Mouse (Mus musculus) intestine, embryonic 14.5 days (tissue): ENCODE results near the gene Diaph2. TPM values are rescaled to one million over a fixed set of nuclear protein-coding genes. Genes with fewer than 3 reads are reported as not detected.

Experiments used
- ATAC-seq: fragments of 200-750 bp; cut with Nextera tagmentation; replicated peaks from 2 replicates; pipeline ENCODE4 v1.8.0; 2017; ENCODE audit warnings: low read depth, moderate number of reproducible peaks, moderate TSS enrichment, moderate library complexity; ENCODE audit not compliant: low FRiP score, low TSS enrichment
- DNase-seq: peaks from one replicate; pipeline ENCODE4 v3.0.0-alpha.2; 2018; ENCODE audit warnings: low spot score
- H3K27ac ChIP-seq: fragments of 300-500 bp; sonication (generic); 2 replicates; pipeline ENCODE4 v1.5.1; 2014; ENCODE audit warnings: low read depth, mild to moderate bottlenecking, control low read depth
- H3K27me3 ChIP-seq: fragments of 300-500 bp; sonication (generic); replicated peaks from 2 replicates; pipeline ENCODE4 v1.6.1; 2014; ENCODE audit warnings: low read length, control low read depth; ENCODE audit not compliant: control insufficient read depth, insufficient read depth
- H3K36me3 ChIP-seq: fragments of 300-500 bp; sonication (generic); 2 replicates; pipeline ENCODE4 v1.6.1; 2014; ENCODE audit warnings: low read length, control low read depth; ENCODE audit not compliant: control insufficient read depth, insufficient read depth
- H3K4me1 ChIP-seq: fragments of 300-500 bp; sonication (generic); replicated peaks from 2 replicates; pipeline ENCODE4 v1.6.1; 2014; ENCODE audit warnings: low read length, control low read depth, mixed read lengths; ENCODE audit not compliant: control insufficient read depth, insufficient read depth
- H3K4me2 ChIP-seq: fragments of 300-500 bp; sonication (generic); 2 replicates; pipeline ENCODE4 v1.6.1; 2014; ENCODE audit warnings: low read length
- H3K4me3 ChIP-seq: fragments of 300-500 bp; sonication (generic); 2 replicates; pipeline ENCODE4 v1.5.1; 2014; ENCODE audit warnings: low read depth, low read length, control low read depth, mixed read lengths
- H3K9ac ChIP-seq: fragments of 300-500 bp; sonication (generic); 2 replicates; pipeline ENCODE4 v1.6.1; 2014; ENCODE audit warnings: mild to moderate bottlenecking, low read length
- H3K9me3 ChIP-seq: fragments of 300-500 bp; sonication (generic); 2 replicates; pipeline ENCODE4 v1.6.1; 2016; ENCODE audit warnings: low read length, control low read depth; ENCODE audit not compliant: control insufficient read depth
- WGBS: fragments of 180-500 bp; shearing (Covaris S2); extraction: QIAGEN DNeasy Blood & Tissue Kit; methylation state at CpG from one replicate; pipeline ENCODE4 v1.1.7; 2014; 5-methylcytosine and 5-hydroxymethylcytosine counted together
- polyA plus RNA-seq: library from polyadenylated mRNA; unstranded; fragments of >200 nt; fragmentation: Nextera tagmentation; extraction: Ambion mirVana; gene quantifications from 2 replicates; pipeline ENCODE4 v1.2.1, GENCODE M21; 2014

The Diaph2 gene
- polyA plus RNA-seq, 1 experiment from 2014 or later, result 4.5 TPM

DNA sequence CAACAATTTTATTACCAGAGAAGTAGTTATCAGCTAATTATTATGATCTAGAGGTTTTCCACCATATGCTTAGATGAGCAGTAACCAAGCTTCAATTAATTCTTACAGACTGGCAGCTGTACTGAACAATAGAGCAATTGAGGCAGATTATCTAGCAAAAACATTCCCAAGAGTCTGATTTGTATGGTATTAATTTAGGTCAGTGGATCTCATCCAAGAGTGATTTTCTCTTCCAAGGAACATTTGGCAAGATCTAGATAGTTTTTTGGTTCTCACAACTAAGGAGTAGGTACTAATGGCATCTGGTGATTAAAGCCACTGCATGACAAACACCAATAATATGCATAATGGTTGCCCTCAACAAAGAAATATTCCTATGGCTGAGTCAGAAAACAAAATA lies 516.2 kb downstream of the Diaph2 start:
- no peaks in the 10 kb centered on the region for H3K36me3 ChIP-seq
- H3K4me1 ChIP-seq, result no peaks in the 10 kb centered on the region
- no peak overlapping the region for H3K4me3 ChIP-seq
- H3K9me3 ChIP-seq, result no peaks in the 10 kb centered on the region
- H3K27me3 ChIP-seq, result no peaks in the 10 kb centered on the region
- no peak overlapping the region for H3K9ac ChIP-seq
- H3K27ac ChIP-seq, result no peak overlapping the region
- H3K4me2 ChIP-seq, result no peak overlapping the region
- ATAC-seq (no peak), DNase-seq (no peak)

DNA sequence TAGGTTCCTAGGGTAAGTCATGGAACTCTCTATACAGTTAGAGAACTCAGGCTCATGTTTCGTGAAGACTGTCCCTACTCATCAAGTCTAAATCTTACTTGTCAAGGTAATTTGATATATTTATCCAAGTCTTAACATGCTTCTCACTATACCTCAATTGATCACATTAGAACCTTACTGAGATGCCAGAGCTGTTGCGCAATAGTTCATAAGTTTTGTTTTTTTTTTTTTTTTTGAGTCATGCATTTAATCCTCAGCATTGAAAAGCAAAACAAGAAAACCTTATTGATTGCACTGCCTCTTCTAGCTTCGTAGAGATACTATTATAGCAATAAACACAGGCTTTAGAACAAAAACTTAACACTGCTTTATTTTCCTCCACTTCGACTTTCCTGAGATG lies 529.6 kb downstream of the Diaph2 start:
- no peaks in the 10 kb centered on the region for H3K4me1 ChIP-seq
- H3K4me2 ChIP-seq, result no peak overlapping the region
- DNase-seq (no peak), ATAC-seq (no peak)
- no peak overlapping the region for H3K9ac ChIP-seq
- H3K27ac ChIP-seq, result no peak overlapping the region
- H3K9me3 ChIP-seq, result no peaks in the 10 kb centered on the region
- no peaks in the 10 kb centered on the region for H3K27me3 ChIP-seq
- 81% methylated on average over 4 of the region's 4 CpGs for WGBS
- no peaks in the 10 kb centered on the region for H3K36me3 ChIP-seq
- H3K4me3 ChIP-seq, result no peak overlapping the region

DNA sequence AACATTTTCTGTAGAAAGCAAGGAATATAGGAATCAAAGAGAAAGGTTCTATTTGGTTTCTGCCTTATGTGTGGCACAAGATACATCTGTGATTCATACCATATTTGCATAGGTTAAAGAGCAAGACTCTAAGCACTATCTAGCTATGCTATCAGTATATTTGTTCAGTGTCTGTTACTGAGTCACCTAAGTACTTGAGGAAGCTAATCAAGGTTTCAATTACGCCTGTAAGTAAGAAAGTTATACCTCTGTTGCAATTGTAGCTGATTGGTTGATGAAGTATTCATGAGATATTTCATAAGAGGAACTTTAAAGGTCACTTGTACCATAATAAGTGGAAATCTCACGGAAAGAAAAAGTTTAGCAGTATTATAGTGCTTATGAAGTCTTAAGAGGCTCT lies 531.9 kb downstream of the Diaph2 start:
- Histone ChIP-seq H3K27ac (no peak overlapping the region), H3K4me1 (no peaks in the 10 kb centered on the region), H3K4me3 (no peak overlapping the region), H3K9ac (no peak overlapping the region), H3K27me3 (no peaks in the 10 kb centered on the region), H3K4me2 (no peak overlapping the region), H3K9me3 (no peaks in the 10 kb centered on the region), H3K36me3 (no peaks in the 10 kb centered on the region)
- DNase-seq (no peak), ATAC-seq (no peak)
- 66% methylated on average over 2 of the region's 2 CpGs for WGBS

DNA sequence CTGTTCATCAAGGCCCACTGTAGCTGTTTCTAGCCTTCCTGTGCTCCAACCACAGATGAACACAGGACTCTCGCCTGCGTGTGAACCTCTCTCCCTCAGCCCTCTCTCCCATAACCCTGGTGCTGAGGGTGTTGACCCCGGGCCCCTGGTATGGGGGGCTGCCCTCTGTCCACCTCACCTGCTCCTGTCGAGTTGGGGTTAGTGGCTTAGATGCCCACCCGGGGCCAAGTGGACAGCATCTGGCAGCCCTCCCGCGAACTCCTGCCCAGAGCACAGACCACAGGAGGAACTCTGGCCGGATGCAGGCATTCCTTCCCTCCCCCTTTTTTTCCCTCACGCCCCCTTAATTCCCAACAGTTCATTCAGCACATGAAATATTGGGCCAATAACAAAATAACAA lies 537.5 kb downstream of the Diaph2 start:
- no peak overlapping the region for H3K4me3 ChIP-seq
- H3K9me3 ChIP-seq, result no peaks in the 10 kb centered on the region

DNA sequence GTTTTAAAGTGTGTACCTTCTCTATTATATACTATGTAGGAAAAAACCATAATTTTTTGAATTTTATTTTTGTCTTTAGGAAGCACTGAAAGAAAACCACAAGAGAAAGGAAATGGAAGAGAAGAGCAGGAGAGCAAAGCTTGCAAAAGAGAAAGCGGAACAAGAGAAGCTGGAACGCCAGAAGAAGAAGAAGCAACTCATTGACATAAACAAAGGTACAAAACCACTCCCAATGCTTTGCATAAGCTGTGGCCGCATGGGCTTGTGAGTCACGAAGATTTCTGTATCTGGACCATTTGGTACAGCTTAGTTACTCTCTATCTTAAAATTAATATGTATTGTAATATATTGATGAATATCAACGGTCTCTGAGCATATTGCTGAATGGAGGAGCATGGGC lies 540.2 kb downstream of the Diaph2 start:
- 82% methylated on average over 5 of the region's 5 CpGs for WGBS
- no peak overlapping the region for H3K27ac ChIP-seq
- no peaks in the 10 kb centered on the region for H3K36me3 ChIP-seq
- H3K27me3 ChIP-seq, result no peaks in the 10 kb centered on the region
- H3K4me2 ChIP-seq, result no peak overlapping the region
- no peak overlapping the region for H3K9ac ChIP-seq
- H3K4me3 ChIP-seq, result no peak overlapping the region
- DNase-seq, result no peak
- ATAC-seq, result no peak
- H3K9me3 ChIP-seq, result no peaks in the 10 kb centered on the region
- H3K4me1 ChIP-seq, result no peaks in the 10 kb centered on the region

More for the DNA sequence above, 537.5 kb downstream of the Diaph2 start:
- Histone ChIP-seq H3K36me3 (no peaks in the 10 kb centered on the region), H3K4me2 (no peak overlapping the region), H3K27ac (no peak overlapping the region), H3K9ac (no peak overlapping the region), H3K27me3 (no peaks in the 10 kb centered on the region), H3K4me1 (no peaks in the 10 kb centered on the region)
- no peak for DNase-seq
- ATAC-seq, result no peak
- 82% methylated on average over 9 of the region's 9 CpGs for WGBS

DNA sequence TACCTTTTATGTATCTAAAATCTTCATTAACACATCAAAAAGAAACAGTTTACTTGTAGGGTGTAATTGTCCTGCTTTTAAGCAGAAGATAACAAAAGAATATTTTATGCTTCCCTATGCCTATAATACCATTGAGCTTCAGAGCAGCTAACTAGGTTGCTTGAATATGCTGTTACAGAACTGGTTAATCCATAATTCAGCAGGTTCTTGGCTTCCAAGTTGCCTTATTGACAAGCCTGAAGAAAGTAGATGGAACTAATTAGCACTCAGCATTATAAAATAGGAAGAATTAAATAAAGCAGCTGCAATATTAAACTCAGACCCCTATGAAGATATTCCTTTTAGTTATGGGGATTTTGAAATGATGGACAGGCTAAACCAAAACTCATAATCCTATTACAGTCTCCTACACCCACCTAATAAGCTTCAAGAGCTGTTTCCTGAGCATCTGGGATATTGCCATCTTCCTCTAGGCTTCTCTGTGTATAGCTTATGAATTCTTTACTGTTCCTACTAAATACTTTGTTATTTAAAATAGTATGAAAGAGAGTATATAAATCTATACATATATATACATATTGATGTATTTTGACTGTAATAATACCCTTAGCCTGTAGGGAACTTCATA lies 601.4 kb downstream of the Diaph2 start:
- H3K4me1 ChIP-seq, result no peaks in the 10 kb centered on the region
- no peak overlapping the region for H3K9ac ChIP-seq
- ATAC-seq (no peak), DNase-seq (no peak)
- no peak overlapping the region for H3K4me2 ChIP-seq
- no peak overlapping the region for H3K4me3 ChIP-seq
- no peaks in the 10 kb centered on the region for H3K9me3 ChIP-seq
- no peak overlapping the region for H3K27ac ChIP-seq
- no peaks in the 10 kb centered on the region for H3K36me3 ChIP-seq
- no peaks in the 10 kb centered on the region for H3K27me3 ChIP-seq

DNA sequence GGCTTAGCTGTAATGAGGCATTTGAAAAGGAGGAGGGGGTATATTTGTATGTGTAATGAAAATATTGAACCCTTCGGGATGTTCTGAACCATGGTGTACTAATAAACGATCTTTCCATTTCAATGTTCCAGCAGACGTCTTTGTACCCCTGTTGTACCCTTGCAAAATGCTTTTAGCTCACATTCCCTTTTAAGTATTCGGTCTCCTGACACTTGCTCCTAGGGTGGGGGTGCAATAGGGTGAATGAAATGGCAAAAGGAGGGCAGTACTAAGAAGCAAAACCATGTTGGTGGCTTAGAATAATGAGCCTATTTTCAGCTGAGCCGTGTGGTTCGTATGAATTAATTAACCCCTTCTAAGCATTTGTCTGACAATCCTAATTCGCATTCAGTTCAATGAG lies 601.9 kb downstream of the Diaph2 start:
- no peak overlapping the region for H3K27ac ChIP-seq
- H3K4me1 ChIP-seq, result no peaks in the 10 kb centered on the region
- DNase-seq, result no peak
- H3K36me3 ChIP-seq, result no peaks in the 10 kb centered on the region
- H3K27me3 ChIP-seq, result no peaks in the 10 kb centered on the region
- H3K9me3 ChIP-seq, result no peaks in the 10 kb centered on the region
- H3K4me2 ChIP-seq, result no peak overlapping the region
- ATAC-seq, result no peak
- no peak overlapping the region for H3K9ac ChIP-seq
- H3K4me3 ChIP-seq, result no peak overlapping the region
- WGBS, result 65% methylated on average over 7 of the region's 7 CpGs

DNA sequence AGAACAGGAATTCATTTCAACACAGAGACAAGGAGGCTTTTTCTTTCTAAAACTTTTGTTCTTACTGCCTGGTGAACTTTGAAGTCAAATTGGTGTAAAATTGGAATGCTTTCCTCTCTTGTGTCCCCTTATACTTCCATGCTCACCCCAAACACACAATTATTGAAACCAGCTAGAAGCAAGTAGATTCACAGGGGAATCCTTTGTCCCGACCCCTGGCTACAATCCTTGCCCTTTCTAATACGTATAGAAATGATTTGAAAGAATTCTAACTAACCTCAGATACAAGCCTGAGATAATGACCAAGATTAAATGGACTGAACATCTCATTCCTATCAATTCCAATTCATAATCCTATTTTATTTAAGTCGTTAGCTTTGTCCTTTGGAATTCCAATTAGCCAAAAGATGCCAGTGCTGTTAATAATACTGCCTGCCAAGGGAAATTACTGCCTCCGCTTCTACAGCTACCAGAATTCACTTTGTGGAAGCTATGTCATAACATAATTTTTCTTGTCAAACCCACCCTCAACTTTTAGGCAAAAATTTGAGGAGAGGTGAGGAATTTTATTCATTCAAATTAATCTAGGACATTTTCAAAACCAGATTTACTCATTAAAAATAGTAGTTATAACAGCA lies 644.1 kb downstream of the Diaph2 start:
- H3K4me1 ChIP-seq, result no peaks in the 10 kb centered on the region
- no peak overlapping the region for H3K27ac ChIP-seq
- H3K4me2 ChIP-seq, result no peak overlapping the region
- H3K4me3 ChIP-seq, result no peak overlapping the region
- no peaks in the 10 kb centered on the region for H3K27me3 ChIP-seq
- WGBS, result 72% methylated on average over 4 of the region's 4 CpGs
- DNase-seq (no peak), ATAC-seq (no peak)
- H3K9me3 ChIP-seq, result no peaks in the 10 kb centered on the region
- H3K36me3 ChIP-seq, result no peaks in the 10 kb centered on the region
- H3K9ac ChIP-seq, result no peak overlapping the region

DNA sequence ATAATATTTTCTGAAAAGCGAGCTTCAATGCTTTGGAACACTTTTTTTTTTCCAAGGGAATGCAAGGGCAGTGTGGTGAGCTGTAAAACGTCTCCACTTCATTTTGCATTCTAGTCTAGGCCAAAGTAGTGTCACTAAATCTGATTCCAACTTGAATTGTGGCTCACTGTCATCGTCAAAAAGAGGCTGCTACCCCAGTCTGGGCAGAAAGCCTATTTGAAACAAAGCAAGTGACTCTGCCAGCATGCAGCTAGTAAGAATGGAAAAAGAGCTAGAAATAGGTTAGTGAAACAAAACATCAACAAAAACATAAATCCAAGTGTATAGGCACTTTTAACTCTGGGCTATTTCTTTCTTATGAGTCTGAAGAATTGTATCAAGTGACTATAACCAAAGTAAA lies 653.7 kb downstream of the Diaph2 start:
- Histone ChIP-seq H3K36me3 (no peaks in the 10 kb centered on the region), H3K27ac (no peak overlapping the region), H3K9ac (no peak overlapping the region), H3K4me1 (no peaks in the 10 kb centered on the region), H3K4me2 (no peak overlapping the region), H3K9me3 (no peaks in the 10 kb centered on the region), H3K27me3 (no peaks in the 10 kb centered on the region), H3K4me3 (no peak overlapping the region)
- 37% methylated on average over 3 of the region's 3 CpGs for WGBS
- ATAC-seq, result no peak
- no peak for DNase-seq
